Mouse (Mus musculus) lung, postnatal 0 days (tissue): ENCODE data around the gene Fam92b. TPM values are rescaled to one million over a fixed set of nuclear protein-coding genes. Genes with fewer than 3 reads are reported as not detected.

Experiments
- ATAC-seq: fragments of 200-750 bp; cut with Nextera tagmentation; 2 replicates; pipeline ENCODE4 v1.8.0; 2017; ENCODE audit warnings: moderate library complexity
- DNase-seq: peaks from one replicate; pipeline ENCODE4 v3.0.0-alpha.2; 2016; ENCODE audit warnings: low spot score
- H3K27ac ChIP-seq: fragments of 300-500 bp; sonication (generic); 2 replicates; pipeline ENCODE4 v1.5.1; 2014; ENCODE audit warnings: antibody characterized with exemption, mild to moderate bottlenecking, low read length, mixed read lengths
- H3K27me3 ChIP-seq: fragments of 300-500 bp; sonication (generic); replicated peaks from 2 replicates; pipeline ENCODE4 v1.6.1; 2014; ENCODE audit warnings: low read length, mixed read lengths; ENCODE audit not compliant: insufficient read depth
- H3K36me3 ChIP-seq: fragments of 300-500 bp; sonication (generic); 2 replicates; pipeline ENCODE4 v1.6.1; 2014; ENCODE audit warnings: low read length, mixed read lengths; ENCODE audit not compliant: insufficient read depth
- H3K4me1 ChIP-seq: fragments of 300-500 bp; sonication (generic); 2 replicates; pipeline ENCODE4 v1.6.1; 2014; ENCODE audit warnings: antibody characterized with exemption, low read depth, low read length, mixed read lengths; ENCODE audit not compliant: insufficient read depth
- H3K4me2 ChIP-seq: fragments of 300-500 bp; sonication (generic); replicated peaks from 2 replicates; pipeline ENCODE4 v1.6.1; 2014; ENCODE audit warnings: low read depth, mild to moderate bottlenecking, low read length, moderate library complexity, mixed read lengths
- H3K4me3 ChIP-seq: fragments of 300-500 bp; sonication (generic); 2 replicates; pipeline ENCODE4 v1.5.1; 2014; ENCODE audit warnings: low read depth, low read length
- H3K9ac ChIP-seq: fragments of 300-500 bp; sonication (generic); replicated peaks from 2 replicates; pipeline ENCODE4 v1.6.1; 2014; ENCODE audit warnings: low read depth, mild to moderate bottlenecking
- H3K9me3 ChIP-seq: fragments of 300-500 bp; sonication (generic); 2 replicates; pipeline ENCODE4 v1.6.1; 2016; ENCODE audit warnings: low read length, mixed read lengths
- CTCF ChIP-seq: IDR thresholded peaks from 2 replicates; pipeline ENCODE4 v1.5.1; 2016; ENCODE audit warnings: antibody characterized with exemption, mild to moderate bottlenecking
- EP300 ChIP-seq: IDR thresholded peaks from 2 replicates; pipeline ENCODE4 v1.6.1; 2016; ENCODE audit warnings: antibody characterized with exemption, mild to moderate bottlenecking, control low read depth
- WGBS: fragments of 180-500 bp; shearing (Covaris S2); extraction: QIAGEN DNeasy Blood & Tissue Kit; methylation state at CpG from one replicate; pipeline ENCODE4 v1.1.7; 2014; 5-methylcytosine and 5-hydroxymethylcytosine counted together
- polyA plus RNA-seq: library from polyadenylated mRNA; unstranded; fragments of >200 nt; fragmentation: Nextera tagmentation; extraction: Ambion mirVana; gene quantifications from 2 replicates; pipeline ENCODE4 v1.2.1, GENCODE M21; 2015

Gene Fam92b
- polyA plus RNA-seq, 1 experiment from 2014 or later = 3.9 TPM

DNA sequence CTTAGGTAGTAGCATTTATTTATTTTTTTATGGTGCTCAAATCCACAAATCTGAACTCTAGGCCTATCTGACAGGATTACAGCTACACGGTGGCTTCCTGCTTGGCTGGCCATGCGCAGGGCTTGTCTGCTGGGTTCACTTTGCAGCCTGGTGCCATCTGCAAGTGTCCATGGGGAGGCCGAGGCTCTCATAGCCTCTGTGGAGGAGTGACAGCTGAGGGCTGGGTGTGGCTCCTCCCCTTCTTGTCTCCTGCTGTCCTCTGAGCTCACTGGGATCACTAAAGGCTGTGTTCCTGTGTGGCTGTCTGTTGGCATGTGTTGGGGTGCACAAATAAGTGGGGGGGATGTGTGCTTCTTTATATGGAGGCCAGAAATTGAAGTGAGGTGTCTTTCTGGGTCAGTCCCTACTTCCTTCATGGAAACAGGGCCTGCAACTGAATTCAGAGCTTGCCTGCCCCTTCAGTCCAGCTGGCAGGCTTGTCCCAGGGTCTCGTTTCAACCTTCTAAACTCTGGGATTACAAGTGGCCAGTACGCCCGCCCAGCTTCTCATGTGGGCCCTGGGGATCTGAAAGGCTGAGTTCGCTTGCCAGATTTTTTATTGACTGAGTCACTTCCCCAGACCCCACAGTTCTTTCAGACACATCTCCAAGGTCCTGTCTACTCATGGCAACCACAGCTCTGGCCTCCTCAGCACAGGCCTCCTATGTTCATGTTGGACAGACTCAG lies 38.3 kb upstream of the Fam92b start:
- Histone ChIP-seq H3K4me2 (no peak overlapping the region), H3K9me3 (no peaks in the 10 kb centered on the region), H3K27me3 (no peaks in the 10 kb centered on the region), H3K27ac (no peak overlapping the region), H3K36me3 (no peaks in the 10 kb centered on the region), H3K9ac (no peak overlapping the region), H3K4me1 (no peaks in the 10 kb centered on the region), H3K4me3 (no peak overlapping the region)
- TF ChIP-seq CTCF = no peak
- TF ChIP-seq EP300 = no peak
- 49% methylated on average over 7 of the region's 7 CpGs for WGBS
- DNase-seq (peak; percentile 45), ATAC-seq (0 out of 2 replicates have a peak, but pooled peaks have one; percentile 23)

DNA sequence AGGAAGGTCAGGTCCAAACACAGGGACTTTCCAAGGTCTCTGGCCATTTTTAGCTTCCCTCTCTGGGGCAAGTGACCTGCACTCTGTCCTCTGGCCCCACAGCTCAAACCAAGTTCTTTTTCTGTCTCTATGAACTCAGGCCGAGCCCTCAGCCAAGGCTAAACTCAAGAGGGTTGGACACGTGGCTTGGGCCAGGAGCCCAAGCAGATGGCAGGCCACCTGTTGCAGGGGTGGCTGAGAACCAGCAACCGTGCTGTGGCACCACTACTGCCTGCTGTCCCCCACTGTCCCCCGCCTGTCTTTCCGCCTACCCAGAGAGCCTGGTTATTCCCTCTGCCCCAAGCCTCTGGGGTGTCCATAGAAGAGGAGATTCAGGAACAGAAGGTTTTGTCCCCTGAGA lies 36.7 kb upstream of the Fam92b start:
- no peak overlapping the region for H3K4me3 ChIP-seq
- TF ChIP-seq EP300 (no peak), CTCF (no peak)
- no peak overlapping the region for H3K9ac ChIP-seq
- H3K9me3 ChIP-seq = no peaks in the 10 kb centered on the region
- ATAC-seq (no peak), DNase-seq (no peak)
- 79% methylated on average over 5 of the region's 5 CpGs for WGBS
- H3K4me1 ChIP-seq = no peaks in the 10 kb centered on the region
- H3K36me3 ChIP-seq = no peaks in the 10 kb centered on the region
- no peak overlapping the region for H3K27ac ChIP-seq
- no peaks in the 10 kb centered on the region for H3K27me3 ChIP-seq
- no peak overlapping the region for H3K4me2 ChIP-seq

- no peaks in the 10 kb centered on the region for H3K9me3 ChIP-seq
- H3K27me3 ChIP-seq = no peaks in the 10 kb centered on the region
- no peak overlapping the region for H3K9ac ChIP-seq
- WGBS = 96% methylated on average over 3 of the region's 3 CpGs
- H3K4me1 ChIP-seq = no peaks in the 10 kb centered on the region
- DNase-seq (no peak), ATAC-seq (no peak)
- H3K27ac ChIP-seq = no peak overlapping the region
- H3K36me3 ChIP-seq = no peaks in the 10 kb centered on the region
- no peak overlapping the region for H3K4me2 ChIP-seq
- no peak overlapping the region for H3K4me3 ChIP-seq
- TF ChIP-seq EP300 = no peak
- TF ChIP-seq CTCF = no peak
Measured at GRCm38 (mm10) chr8:120213229-120213628, 36.0 kb upstream of the Fam92b start.

- 83% methylated on average over 7 of the region's 7 CpGs for WGBS
- Histone ChIP-seq H3K9ac (no peak overlapping the region), H3K4me2 (no peak overlapping the region), H3K27ac (no peak overlapping the region), H3K36me3 (no peaks in the 10 kb centered on the region), H3K9me3 (no peaks in the 10 kb centered on the region), H3K4me1 (no peaks in the 10 kb centered on the region), H3K4me3 (no peak overlapping the region), H3K27me3 (no peaks in the 10 kb centered on the region)
- ATAC-seq (no peak), DNase-seq (no peak)
- TF ChIP-seq EP300 (no peak), CTCF (no peak)
Measured at GRCm38 (mm10) chr8:120212596-120212995, 35.3 kb upstream of the Fam92b start.

DNA sequence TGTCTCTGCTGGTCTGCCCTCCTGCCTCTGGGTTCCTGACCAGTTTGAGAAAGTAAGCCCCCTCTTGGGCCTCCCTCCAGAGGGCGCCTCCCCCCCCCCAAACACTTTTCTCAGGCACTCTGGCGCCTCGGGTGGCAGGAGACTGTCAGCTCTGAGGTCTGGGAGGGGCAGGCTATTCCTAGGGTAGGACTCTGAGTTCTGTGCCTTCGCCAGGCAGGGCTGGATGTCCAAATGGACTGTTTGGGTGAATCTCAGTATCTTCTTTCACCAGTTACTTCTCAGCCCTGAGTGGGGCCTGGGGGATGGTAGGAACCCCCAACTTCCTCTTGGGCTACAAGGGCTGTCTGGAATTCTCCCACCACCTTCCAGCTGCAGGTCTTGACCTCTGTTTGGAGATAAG lies 34.1 kb upstream of the Fam92b start:
- peak; percentile 37 for DNase-seq
- no peak overlapping the region for H3K9ac ChIP-seq
- 26% methylated on average over 3 of the region's 4 CpGs for WGBS

DNA sequence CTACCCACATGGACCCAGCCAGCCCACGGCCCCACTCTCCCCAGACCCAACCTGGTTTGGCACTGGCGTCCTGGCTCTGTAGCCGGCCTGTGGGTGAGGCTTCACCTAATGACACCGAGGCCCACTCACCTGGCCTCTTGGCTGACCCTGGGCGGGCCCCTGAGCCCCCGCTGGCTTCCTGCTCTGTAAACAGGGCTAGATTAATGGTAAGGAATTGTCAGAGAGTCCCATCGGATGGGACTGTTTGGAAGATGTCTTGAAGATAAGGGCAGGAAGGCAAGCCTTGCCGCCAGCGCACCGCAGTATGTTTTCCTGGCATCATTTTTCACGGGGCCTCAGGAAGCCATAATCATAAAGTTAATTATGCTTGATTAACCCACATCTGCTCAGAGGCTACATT lies 30.8 kb upstream of the Fam92b start:
- Histone ChIP-seq H3K4me2 (no peak overlapping the region), H3K9ac (no peak overlapping the region), H3K4me3 (no peak overlapping the region), H3K9me3 (no peaks in the 10 kb centered on the region), H3K27ac (no peak overlapping the region), H3K4me1 (peaks cover 11% of the 10 kb centered on the region), H3K36me3 (no peaks in the 10 kb centered on the region), H3K27me3 (no peaks in the 10 kb centered on the region)
- 41% methylated on average over 11 of the region's 11 CpGs for WGBS
- peak; percentile 73 for TF ChIP-seq EP300
- no peak for TF ChIP-seq CTCF
- peak; percentile 14; the same call in 1 of the 2 replicates for ATAC-seq
- peak; percentile 36 for DNase-seq

More for the DNA sequence above, 34.1 kb upstream of the Fam92b start:
- H3K4me2 ChIP-seq = no peak overlapping the region
- no peaks in the 10 kb centered on the region for H3K4me1 ChIP-seq
- no peaks in the 10 kb centered on the region for H3K27me3 ChIP-seq
- no peak overlapping the region for H3K4me3 ChIP-seq
- no peaks in the 10 kb centered on the region for H3K9me3 ChIP-seq
- TF ChIP-seq CTCF (peak; percentile 63), EP300 (no peak)
- H3K36me3 ChIP-seq = no peaks in the 10 kb centered on the region
- no peak overlapping the region for H3K27ac ChIP-seq
- ATAC-seq = peak; percentile 29; the same call in 1 of the 2 replicates
